Mouse (Mus musculus) lung, postnatal 4 days (tissue): ENCODE data around the gene Gm438.
"Not testable (repeated sequence)": the region's sequence is repeated elsewhere in the genome, so short reads cannot be mapped to it uniquely, and the experiment has no call there.

Source experiments
- DNase-seq, 2 experiments: peaks; one replicate each; pipeline ENCODE4 v3.0.0; 2021

Gene Gm438

GRCm38 (mm10) chr4:144786483-144786882 is at the start of gene Gm438:
Gene Gm438, minus strand, starts transcription at chr4:144786583.
- DNase-seq, result no peak

GRCm38 (mm10) chr4:144824706-144825105 is 38.3 kb upstream of the Gm438 start:
- DNase-seq, result no peak

- no peak for DNase-seq
Observed at GRCm38 (mm10) chr4:144823996-144824395, 37.6 kb upstream of the Gm438 start.

GRCm38 (mm10) chr4:144807135-144807534 is 20.8 kb upstream of the Gm438 start:
- DNase-seq, result not testable (repeated sequence)

- no peak for DNase-seq
Observed at GRCm38 (mm10) chr4:144803633-144804032, 17.2 kb upstream of the Gm438 start.

GRCm38 (mm10) chr4:144790141-144790540 is 3.8 kb upstream of the Gm438 start:
- DNase-seq, result no peak

GRCm38 (mm10) chr4:144782476-144783197 is 3.7 kb downstream of the Gm438 start:
- no peak for DNase-seq

- DNase-seq, result peak in 1 of 2 experiments; percentile 24
Observed at GRCm38 (mm10) chr4:144765722-144766121, 20.7 kb downstream of the Gm438 start.

GRCm38 (mm10) chr4:144749139-144749538 is 37.2 kb downstream of the Gm438 start:
- no peak for DNase-seq
